Mouse (Mus musculus) hindbrain, embryonic 12.5 days (tissue): ENCODE data around the gene Pdxdc1. TPM values are rescaled to one million over a fixed set of nuclear protein-coding genes. Genes with fewer than 3 reads are reported as not detected.

ENCODE experiments used
- ATAC-seq: fragments of 200-750 bp; cut with Nextera tagmentation; 2 replicates; pipeline ENCODE4 v1.8.0; 2017; ENCODE audit warnings: moderate TSS enrichment; ENCODE audit not compliant: low FRiP score
- H3K27ac ChIP-seq: fragments of 300-500 bp; sonication (generic); 2 replicates; pipeline ENCODE4 v1.5.1; 2016; ENCODE audit warnings: mild to moderate bottlenecking
- H3K27me3 ChIP-seq: fragments of 300-500 bp; sonication (generic); 2 replicates; pipeline ENCODE4 v1.6.1; 2016; ENCODE audit warnings: mild to moderate bottlenecking
- H3K36me3 ChIP-seq: fragments of 300-500 bp; sonication (generic); 2 replicates; pipeline ENCODE4 v1.6.1; 2016; ENCODE audit warnings: mild to moderate bottlenecking
- H3K4me1 ChIP-seq: fragments of 300-500 bp; sonication (generic); 2 replicates; pipeline ENCODE4 v1.6.1; 2016
- H3K4me2 ChIP-seq: fragments of 300-500 bp; sonication (generic); replicated peaks from 2 replicates; pipeline ENCODE4 v1.6.1; 2016; ENCODE audit warnings: mild to moderate bottlenecking
- H3K4me3 ChIP-seq: fragments of 300-500 bp; sonication (generic); 2 replicates; pipeline ENCODE4 v1.5.1; 2016; ENCODE audit warnings: mild to moderate bottlenecking
- H3K9ac ChIP-seq: fragments of 300-500 bp; sonication (generic); 2 replicates; pipeline ENCODE4 v1.6.1; 2016; ENCODE audit warnings: mild to moderate bottlenecking, moderate library complexity
- H3K9me3 ChIP-seq: fragments of 300-500 bp; sonication (generic); replicated peaks from 2 replicates; pipeline ENCODE4 v1.6.1; 2016; ENCODE audit warnings: mild to moderate bottlenecking
- WGBS: fragments of 180-500 bp; shearing (Covaris S2); methylation state at CpG from one replicate; pipeline ENCODE4 v1.1.7; 2016; 5-methylcytosine and 5-hydroxymethylcytosine counted together
- polyA plus RNA-seq: library from polyadenylated mRNA; unstranded; fragments of >200 nt; fragmentation: Nextera tagmentation; extraction: Ambion mirVana; gene quantifications from 2 replicates; pipeline ENCODE4 v1.2.1, GENCODE M21; 2016

Pdxdc1 gene
- polyA plus RNA-seq, 1 experiment from 2014 or later = 90.7 TPM

GRCm38 (mm10) chr16:13830444-13830843, 72.5 kb downstream of the Pdxdc1 start:
- no peak overlapping the region for H3K27ac ChIP-seq
- peaks cover 81% of the 10 kb centered on the region for H3K36me3 ChIP-seq
- no peaks in the 10 kb centered on the region for H3K27me3 ChIP-seq
- no peaks in the 10 kb centered on the region for H3K4me1 ChIP-seq
- ATAC-seq = no peak
- WGBS = 92% methylated on average over 10 of the region's 10 CpGs
- H3K4me2 ChIP-seq = no peak overlapping the region
- H3K4me3 ChIP-seq = no peak overlapping the region
- H3K9ac ChIP-seq = no peak overlapping the region
- no peaks in the 10 kb centered on the region for H3K9me3 ChIP-seq

DNA sequence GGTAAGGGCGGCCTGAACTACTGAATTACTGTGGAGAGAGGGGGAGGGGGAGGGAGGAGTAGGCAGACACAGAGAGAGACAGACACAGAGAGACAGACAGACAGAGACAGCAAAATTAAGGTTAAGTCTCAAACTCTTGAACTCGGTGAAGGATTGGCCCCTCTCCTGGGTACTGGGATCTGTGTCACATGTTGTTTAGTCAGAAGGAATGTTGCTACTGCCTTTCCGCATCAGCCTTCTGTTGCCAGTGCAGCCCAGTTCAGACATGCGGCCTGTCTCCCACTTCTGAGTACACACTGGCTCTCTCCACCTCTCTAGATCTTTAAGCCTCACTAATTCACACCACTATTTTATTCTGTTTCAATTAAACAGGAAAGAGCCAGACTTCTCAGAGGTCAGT, 76.4 kb downstream of the Pdxdc1 start:
- H3K9ac ChIP-seq = no peak overlapping the region
- H3K36me3 ChIP-seq = peaks cover 43% of the 10 kb centered on the region
- no peak overlapping the region for H3K4me2 ChIP-seq
- no peak overlapping the region for H3K27ac ChIP-seq
- H3K4me1 ChIP-seq = peaks cover 4% of the 10 kb centered on the region; the same call in 1 of the 2 replicates
- no peaks in the 10 kb centered on the region for H3K27me3 ChIP-seq
- no peak overlapping the region for H3K4me3 ChIP-seq
- no peaks in the 10 kb centered on the region for H3K9me3 ChIP-seq
- no peak for ATAC-seq
- WGBS = 88% methylated on average over 4 of the region's 4 CpGs

DNA sequence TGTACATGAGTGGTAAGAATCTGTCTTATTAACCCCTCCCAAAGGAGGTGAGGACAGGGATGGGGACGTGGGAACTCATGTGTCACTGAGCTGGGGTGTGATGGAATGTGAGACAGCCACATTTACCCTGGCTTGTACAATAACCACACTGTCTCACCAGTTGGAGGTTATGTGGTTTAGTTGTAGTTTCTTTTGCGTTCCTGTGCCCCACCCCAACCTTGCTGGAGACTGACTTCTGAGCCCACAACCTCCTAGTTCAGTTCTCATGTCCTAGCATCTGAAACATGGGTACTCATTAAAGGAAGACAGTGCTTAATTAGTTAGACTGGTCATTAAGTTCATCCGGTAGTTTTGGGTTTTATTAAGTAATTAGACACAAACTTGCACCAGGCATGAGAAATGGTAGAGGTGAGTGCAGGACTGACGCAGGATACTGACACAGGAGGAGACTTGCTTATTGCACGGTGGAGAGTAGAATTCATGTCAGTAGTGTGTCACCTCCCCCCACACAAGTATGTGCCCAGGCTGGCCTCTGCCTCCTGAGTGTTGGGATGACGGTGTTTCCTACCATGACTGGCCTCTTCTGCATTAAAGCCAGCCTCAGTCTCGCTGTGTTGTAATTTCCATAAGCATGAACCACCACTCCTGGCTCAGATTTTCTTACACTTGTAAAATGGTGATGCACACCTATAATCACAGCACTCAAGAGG, 77.0 kb downstream of the Pdxdc1 start:
- H3K36me3 ChIP-seq = peaks cover 38% of the 10 kb centered on the region
- ATAC-seq = no peak

DNA sequence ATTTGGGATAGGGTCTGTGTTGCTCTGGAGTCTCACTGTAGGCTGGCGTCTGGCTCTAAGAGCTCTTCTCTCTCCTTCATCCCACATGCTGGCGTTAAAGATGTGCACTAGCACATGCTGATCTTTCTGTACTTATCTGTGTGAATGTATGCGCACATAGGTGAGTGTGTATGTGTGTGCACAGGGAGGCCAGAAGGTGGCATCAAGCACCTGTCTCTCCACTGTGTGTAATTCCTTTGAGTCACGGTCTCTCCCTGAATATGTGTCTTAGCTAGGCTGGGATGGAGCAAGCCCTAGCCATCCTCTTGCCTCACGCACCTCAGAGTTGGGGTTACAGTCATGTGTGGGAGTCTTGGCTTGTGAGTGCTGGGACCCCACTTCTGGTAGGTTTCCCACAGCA, 82.2 kb downstream of the Pdxdc1 start:
- Histone ChIP-seq H3K4me1 (peaks cover 22% of the 10 kb centered on the region), H3K9me3 (no peaks in the 10 kb centered on the region), H3K27ac (no peak overlapping the region), H3K9ac (no peak overlapping the region), H3K27me3 (no peaks in the 10 kb centered on the region), H3K4me3 (peak overlapping the region; percentile 60; the same call in 1 of the 2 replicates), H3K4me2 (peak overlapping the region; percentile 66), H3K36me3 (peaks cover 10% of the 10 kb centered on the region)
- 93% methylated on average over 5 of the region's 5 CpGs for WGBS
- ATAC-seq = no peak

More for the DNA sequence above, 77.0 kb downstream of the Pdxdc1 start:
- H3K9ac ChIP-seq = no peak overlapping the region
- no peak overlapping the region for H3K4me3 ChIP-seq
- H3K4me1 ChIP-seq = peaks cover 5% of the 10 kb centered on the region; the same call in 1 of the 2 replicates
- 80% methylated on average over 7 of the region's 7 CpGs for WGBS
- no peak overlapping the region for H3K27ac ChIP-seq
- H3K4me2 ChIP-seq = no peak overlapping the region
- no peaks in the 10 kb centered on the region for H3K9me3 ChIP-seq
- H3K27me3 ChIP-seq = no peaks in the 10 kb centered on the region

DNA sequence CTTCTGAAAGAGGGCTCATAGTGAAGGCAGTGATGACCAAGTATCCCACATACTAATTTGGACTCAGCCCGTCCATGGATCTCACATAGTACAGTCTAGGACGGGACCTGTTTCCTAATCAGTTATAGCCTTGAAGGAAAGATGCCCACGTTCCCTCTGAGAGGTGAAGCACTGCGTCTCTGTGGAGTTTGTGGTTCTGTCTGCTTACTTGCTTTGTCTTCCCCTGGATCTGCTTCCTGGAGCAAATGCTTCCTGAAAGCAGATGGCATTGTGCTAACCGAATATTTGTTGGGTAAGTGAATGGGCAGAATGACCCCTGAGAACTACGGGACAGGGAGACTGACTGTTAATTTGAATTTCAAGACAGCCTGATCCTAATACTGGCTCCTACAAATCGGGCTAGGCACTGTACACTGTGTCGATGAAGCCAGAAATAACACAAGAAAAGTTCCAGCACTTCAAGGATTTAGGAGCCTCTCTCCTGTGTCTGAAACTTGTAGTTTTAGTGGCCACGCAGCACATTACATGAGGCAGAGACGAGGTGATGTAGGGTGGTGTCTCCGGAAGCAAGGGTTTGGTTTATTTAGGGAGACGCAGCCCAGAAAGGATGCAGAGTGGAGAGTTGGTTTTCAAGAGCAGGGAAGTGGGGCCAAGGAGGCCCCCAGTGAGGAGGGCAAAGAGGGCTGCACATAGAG, 83.0 kb downstream of the Pdxdc1 start:
- Histone ChIP-seq H3K27ac (peak overlapping the region; percentile 96), H3K4me1 (peaks cover 22% of the 10 kb centered on the region), H3K9ac (peak overlapping the region; percentile 73), H3K4me3 (peak overlapping the region; percentile 60), H3K27me3 (no peaks in the 10 kb centered on the region), H3K9me3 (no peaks in the 10 kb centered on the region), H3K36me3 (peaks cover 16% of the 10 kb centered on the region), H3K4me2 (peak overlapping the region; percentile 66)
- ATAC-seq = peak; percentile 2
- 41% methylated on average over 12 of the region's 12 CpGs for WGBS

GRCm38 (mm10) chr16:13819394-13819743, 83.6 kb downstream of the Pdxdc1 start:
- H3K27me3 ChIP-seq = no peaks in the 10 kb centered on the region
- peak overlapping the region; percentile 73 for H3K9ac ChIP-seq
- peak overlapping the region; percentile 66 for H3K4me2 ChIP-seq
- peaks cover 22% of the 10 kb centered on the region for H3K4me1 ChIP-seq
- peak; percentile 63 for ATAC-seq
- peak overlapping the region; percentile 96 for H3K27ac ChIP-seq
- peaks cover 22% of the 10 kb centered on the region for H3K36me3 ChIP-seq
- WGBS = under 1% methylated on average over 36 of the region's 36 CpGs
- no peaks in the 10 kb centered on the region for H3K9me3 ChIP-seq
- peak overlapping the region; percentile 60 for H3K4me3 ChIP-seq

GRCm38 (mm10) chr16:13818560-13819393, 84.2 kb downstream of the Pdxdc1 start, which contains the start of gene Ntan1:
TSS of gene Ntan1 (plus strand) at chr16:13818845.
- Histone ChIP-seq H3K36me3 (peaks cover 27% of the 10 kb centered on the region), H3K27me3 (no peaks in the 10 kb centered on the region), H3K27ac (peak within 1 kb of the TSS; percentile 96), H3K9ac (peak within 1 kb of the TSS; percentile 73), H3K4me1 (peaks cover 22% of the 10 kb centered on the region), H3K4me3 (peak within 1 kb of the TSS; percentile 60), H3K4me2 (peak within 1 kb of the TSS; percentile 66), H3K9me3 (no peaks in the 10 kb centered on the region)
- WGBS = under 1% methylated on average over 58 of the region's 58 CpGs
- peak; percentile 96 for ATAC-seq

DNA sequence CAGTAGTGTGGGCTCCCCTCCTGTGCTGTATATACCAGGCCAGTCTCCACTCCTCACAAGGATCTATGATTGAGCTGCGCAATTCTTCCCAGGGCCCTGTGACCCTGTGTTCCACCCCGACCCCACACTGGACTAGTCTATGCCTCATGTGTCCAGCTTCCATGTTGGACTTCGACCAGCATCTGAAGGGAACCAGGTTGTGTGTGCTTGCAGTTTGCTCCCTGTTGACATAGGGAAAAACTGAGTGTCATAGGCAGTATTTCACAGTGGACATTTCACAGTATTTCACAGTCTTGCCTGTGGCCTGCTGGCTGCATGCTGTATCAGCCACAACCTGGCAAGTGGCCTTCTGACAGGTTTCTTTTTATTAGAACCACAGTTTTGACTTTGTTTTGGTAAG, 89.7 kb downstream of the Pdxdc1 start:
- H3K9ac ChIP-seq = no peak overlapping the region
- 92% methylated on average over 3 of the region's 3 CpGs for WGBS
- no peak for ATAC-seq

GRCm38 (mm10) chr16:13812152-13812551, 90.8 kb downstream of the Pdxdc1 start:
- 92% methylated on average over 6 of the region's 6 CpGs for WGBS
- no peak overlapping the region for H3K9ac ChIP-seq
- H3K27ac ChIP-seq = no peak overlapping the region
- peaks cover 87% of the 10 kb centered on the region for H3K36me3 ChIP-seq
- H3K4me2 ChIP-seq = no peak overlapping the region
- no peak for ATAC-seq
- H3K27me3 ChIP-seq = no peaks in the 10 kb centered on the region
- no peaks in the 10 kb centered on the region for H3K4me1 ChIP-seq
- no peaks in the 10 kb centered on the region for H3K9me3 ChIP-seq
- H3K4me3 ChIP-seq = no peak overlapping the region

More for the DNA sequence above, 89.7 kb downstream of the Pdxdc1 start:
- peaks cover 2% of the 10 kb centered on the region for H3K4me1 ChIP-seq
- H3K27me3 ChIP-seq = no peaks in the 10 kb centered on the region
- H3K9me3 ChIP-seq = no peaks in the 10 kb centered on the region
- H3K4me2 ChIP-seq = no peak overlapping the region
- H3K4me3 ChIP-seq = no peak overlapping the region
- peaks cover 77% of the 10 kb centered on the region for H3K36me3 ChIP-seq
- H3K27ac ChIP-seq = no peak overlapping the region

DNA sequence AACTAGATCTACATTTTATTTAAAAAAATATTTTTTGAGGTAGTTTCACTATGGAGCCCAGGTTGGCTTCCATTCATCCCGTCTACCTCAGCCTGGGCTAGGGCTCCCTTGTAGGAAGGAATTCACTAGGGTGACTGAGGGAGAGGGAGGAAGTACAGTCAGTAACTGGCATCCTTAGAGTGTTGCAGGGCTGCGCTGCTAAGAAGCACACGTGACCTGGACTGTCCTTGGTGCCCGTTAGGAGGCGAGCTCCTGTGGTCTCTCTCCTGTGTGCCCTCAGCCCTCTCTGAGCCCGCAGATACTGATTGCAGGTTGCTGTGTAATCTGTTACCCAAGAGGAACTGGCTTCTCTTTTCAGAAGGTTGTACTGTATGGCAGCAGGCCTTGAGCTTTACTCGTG, 94.5 kb downstream of the Pdxdc1 start:
- Histone ChIP-seq H3K4me1 (no peaks in the 10 kb centered on the region), H3K27me3 (no peaks in the 10 kb centered on the region), H3K4me3 (no peak overlapping the region), H3K4me2 (no peak overlapping the region), H3K27ac (no peak overlapping the region), H3K9ac (no peak overlapping the region), H3K36me3 (peaks cover 98% of the 10 kb centered on the region), H3K9me3 (no peaks in the 10 kb centered on the region)
- no peak for ATAC-seq
- 91% methylated on average over 7 of the region's 7 CpGs for WGBS

GRCm38 (mm10) chr16:13807616-13808015, 95.3 kb downstream of the Pdxdc1 start:
- Histone ChIP-seq H3K9me3 (no peaks in the 10 kb centered on the region), H3K9ac (no peak overlapping the region), H3K27ac (no peak overlapping the region), H3K4me3 (no peak overlapping the region), H3K4me1 (no peaks in the 10 kb centered on the region), H3K4me2 (no peak overlapping the region), H3K27me3 (no peaks in the 10 kb centered on the region), H3K36me3 (peaks cover 95% of the 10 kb centered on the region)
- no peak for ATAC-seq
- 95% methylated on average over 4 of the region's 4 CpGs for WGBS

GRCm38 (mm10) chr16:13804666-13805065, 98.3 kb downstream of the Pdxdc1 start:
- Histone ChIP-seq H3K9ac (0 out of 2 replicates have a peak overlapping the region, but pooled peaks have one; percentile 4), H3K9me3 (no peaks in the 10 kb centered on the region), H3K27ac (no peak overlapping the region), H3K4me1 (no peaks in the 10 kb centered on the region), H3K36me3 (peaks cover 90% of the 10 kb centered on the region), H3K27me3 (no peaks in the 10 kb centered on the region), H3K4me3 (no peak overlapping the region), H3K4me2 (no peak overlapping the region)
- 90% methylated on average over 5 of the region's 5 CpGs for WGBS
- ATAC-seq = no peak
